Mouse (Mus musculus): ENCODE measurements around the gene Olr1.

Olr1 gene

DNA sequence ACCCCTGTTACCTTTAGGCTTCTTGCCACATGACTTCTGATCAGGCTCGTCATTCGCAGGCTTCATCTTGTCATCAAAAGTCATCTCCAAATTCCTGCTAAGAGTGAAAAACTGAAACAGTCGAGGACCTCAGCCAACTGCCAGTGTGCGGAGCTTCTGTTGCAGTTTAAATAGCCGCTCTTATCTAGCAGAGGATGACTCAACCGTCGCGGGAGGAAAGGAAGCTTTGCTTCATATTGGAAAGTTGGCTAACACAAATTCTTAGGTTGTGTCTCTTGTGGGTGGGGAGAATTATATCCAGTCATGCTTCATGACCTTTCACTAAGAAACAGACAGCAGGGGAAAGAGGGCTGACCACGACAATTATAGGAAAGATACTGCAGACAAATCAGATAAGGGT lies at the start of gene Olr1:
TSS of gene Olr1 (minus strand) at position 142 of the 400 bp plus-strand sequence.
- DNase-seq = no peak

DNA sequence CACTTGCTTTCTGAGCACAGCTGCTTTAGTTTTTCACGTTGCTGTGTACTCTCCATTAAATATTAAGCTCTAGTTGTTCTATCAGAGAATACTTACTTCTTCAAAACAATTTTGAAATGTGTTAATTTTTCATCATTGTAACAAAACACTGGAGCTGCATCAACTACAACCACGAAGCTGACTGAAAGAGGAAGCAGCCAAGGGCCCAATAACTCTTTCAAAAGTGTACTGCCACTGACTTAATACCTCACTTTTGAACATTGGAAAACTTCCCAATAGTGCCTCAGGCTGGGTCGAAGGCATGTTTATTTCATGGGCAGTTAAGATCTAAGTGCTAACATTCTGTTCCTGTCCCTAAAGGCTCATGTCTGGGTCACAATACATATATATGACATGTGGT lies 41.0 kb upstream of the Olr1 start:
- DNase-seq = no peak

DNA sequence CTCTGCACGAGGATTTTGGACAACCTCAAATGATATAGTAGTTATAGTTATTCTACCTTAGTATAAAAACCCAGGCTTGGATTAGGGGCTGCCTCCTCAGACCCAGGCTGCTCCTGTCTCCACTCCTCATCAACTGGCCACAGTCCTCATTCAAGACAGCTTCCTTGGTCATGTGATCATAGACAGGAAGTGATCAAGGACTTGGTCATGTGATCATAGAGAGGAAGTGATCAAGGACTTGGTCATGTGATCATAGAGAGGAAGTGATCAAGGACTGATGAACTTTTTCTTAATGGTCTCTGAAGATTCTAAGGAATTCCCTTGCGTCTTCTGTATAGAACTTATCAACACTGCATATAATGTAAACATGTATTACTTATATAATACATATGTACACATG lies 40.3 kb upstream of the Olr1 start:
- DNase-seq = no peak

DNA sequence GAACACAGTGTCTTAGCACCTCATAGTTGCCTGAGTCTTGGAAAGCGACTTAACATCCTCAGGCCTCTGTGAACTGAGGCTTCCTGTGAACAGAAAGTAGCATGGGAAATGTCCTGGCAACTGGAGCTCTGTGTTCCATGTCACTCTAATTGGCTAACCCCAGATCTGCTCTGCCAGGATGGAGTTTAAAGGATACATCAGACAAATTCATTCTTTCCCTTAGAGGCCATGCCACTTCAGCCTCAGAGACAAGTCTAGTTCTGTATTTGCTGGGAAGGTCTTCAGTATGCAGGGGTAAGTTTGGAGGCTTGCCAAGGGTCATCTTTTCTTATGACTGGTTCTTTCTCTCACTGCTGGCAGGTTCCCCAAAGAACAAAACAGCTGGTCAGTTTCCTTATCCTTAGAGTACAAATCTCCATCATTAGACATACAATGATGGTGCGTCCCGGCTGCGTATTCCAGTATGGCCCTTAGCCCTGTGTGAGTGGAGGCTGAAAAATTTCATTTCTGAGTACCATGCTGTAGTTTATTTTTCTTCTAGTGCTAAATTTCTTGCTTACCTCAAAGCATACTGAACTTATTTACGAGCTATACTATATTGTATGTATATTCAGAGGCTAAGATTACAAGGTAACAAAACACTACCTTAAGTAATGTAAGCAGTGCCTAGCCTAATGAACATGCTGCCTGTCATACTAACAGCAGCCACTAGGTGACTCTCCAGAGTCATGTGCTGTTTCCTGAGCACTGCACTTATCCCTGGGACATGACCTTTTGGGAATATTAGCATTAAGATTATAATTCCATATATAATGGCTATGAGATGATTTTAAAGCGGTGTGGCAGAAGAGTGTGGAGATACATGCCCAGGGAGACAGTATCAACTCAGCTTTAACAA lies 37.0 kb upstream of the Olr1 start:
- peak in 1 of 2 experiments; percentile 72 for DNase-seq

DNA sequence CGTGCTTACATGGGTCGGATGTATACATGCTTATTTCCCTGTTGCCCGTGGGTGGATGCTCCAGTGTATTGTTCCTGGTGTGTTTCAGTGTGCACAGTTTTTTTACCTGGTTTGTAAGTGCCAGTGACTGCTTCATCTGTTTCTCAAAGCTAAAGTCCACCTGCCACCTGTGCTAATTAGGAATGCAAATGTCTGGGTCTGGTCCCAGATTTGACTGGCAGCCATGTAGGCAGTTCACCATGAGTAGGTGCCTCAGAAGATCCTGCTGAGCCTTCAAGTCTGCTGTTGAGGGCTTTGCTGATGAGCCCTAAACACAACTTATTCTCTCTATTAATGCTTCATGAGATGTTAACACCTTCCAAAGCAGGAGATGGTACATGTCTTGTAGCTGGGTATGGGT lies 35.6 kb upstream of the Olr1 start:
- no peak for DNase-seq

DNA sequence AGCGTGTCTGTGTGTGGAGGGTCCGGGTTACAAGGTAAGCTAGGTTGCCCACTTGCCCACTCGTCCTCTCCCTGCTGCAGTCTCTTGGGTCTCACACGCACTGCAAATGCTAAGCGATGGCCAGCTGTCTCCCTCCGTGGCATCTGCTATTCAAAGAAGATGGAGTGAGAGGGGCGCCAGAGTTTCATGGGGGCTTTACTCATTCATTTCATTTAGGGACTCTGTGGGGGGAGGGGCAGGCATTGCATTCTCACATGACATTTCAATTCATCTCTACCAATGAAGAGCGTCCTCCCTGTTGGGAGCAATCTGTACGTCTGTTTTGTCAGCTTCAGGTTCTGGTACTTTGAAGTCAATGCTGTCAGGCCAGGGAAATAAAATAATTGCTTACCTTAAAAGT lies 35.0 kb upstream of the Olr1 start:
- no peak for DNase-seq

DNA sequence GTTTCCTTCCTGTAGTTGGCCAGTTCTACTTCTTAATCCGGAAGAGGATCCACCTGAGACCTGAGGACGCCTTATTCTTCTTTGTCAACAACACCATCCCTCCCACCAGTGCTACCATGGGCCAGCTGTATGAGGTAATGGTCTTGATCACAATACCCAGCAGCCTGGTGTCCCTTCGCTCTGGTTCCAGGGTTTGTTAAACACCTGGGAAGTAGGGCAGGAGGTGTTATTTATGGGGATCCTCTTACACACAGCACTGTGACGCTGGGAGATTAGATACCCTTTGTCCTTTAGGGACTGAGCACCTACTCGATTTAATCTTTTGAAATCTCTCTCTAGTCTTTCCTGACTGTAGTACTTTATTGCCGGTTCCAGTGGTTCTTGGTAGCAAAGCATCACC lies 31.6 kb upstream of the Olr1 start:
- no peak for DNase-seq

DNA sequence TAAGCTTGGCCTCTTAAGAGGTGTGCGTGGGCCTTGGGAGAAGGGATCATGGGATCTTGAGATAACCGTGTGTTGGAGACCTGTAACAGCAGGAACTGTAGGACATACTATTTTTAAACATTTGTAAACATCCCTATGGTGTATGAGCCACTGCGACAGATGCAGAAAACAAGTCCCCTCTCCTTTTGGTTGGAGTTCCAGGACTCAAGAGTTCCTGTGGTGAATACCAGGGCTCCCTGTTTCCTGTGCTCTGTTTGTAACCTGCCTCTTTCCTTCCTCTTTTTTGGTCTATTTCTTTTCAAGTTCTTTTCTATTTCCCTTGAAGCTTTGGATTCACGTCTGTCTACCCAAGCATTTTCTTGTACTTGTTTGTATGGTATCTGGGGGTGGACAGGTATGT lies 28.8 kb upstream of the Olr1 start:
- DNase-seq = no peak

DNA sequence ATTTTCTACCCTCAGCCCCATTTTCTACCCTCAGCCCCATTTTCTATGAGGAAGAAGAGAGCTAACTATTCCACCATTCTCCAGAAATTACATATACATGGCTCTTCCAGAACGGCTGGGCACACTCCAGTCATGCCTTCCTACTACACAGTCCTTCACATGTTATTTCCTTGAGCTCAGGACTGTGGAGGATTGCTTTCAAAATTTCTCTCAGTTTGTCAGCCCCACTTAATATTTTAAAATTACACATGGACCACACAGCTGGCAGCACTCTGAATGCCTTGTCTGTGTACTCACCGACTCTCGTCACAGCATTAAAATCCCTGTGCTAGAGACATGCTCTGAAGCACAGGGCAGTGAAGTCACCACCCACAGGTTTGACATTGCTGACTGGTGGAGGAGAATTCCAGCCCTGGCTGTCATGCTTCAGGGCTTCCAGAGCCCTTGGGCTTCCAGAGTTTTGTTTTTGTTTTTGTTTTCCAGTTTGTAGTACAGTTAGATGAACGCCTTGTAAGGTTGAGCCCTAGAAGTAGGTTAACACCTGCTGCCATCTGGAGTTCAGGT lies 27.7 kb upstream of the Olr1 start:
- DNase-seq = no peak

DNA sequence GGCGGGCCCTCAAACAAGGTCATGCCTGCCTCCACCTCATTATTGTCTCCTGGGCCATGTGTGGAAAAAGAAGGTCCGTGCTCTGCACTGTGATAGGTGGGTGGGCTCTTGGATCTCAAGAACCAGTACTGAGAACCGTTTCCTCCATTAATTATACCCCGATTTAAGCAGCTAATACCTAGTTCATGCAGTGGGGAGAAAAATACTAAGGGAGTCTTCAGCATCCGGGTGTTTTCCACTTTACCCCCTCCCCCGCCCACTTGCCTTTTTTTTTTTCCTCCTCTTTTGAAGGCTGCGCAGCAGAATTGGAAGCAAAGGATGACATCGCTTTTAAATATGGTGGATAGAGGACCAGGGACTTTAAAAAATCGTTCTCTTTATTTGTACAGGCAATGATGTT lies 27.1 kb upstream of the Olr1 start:
- DNase-seq = no peak

DNA sequence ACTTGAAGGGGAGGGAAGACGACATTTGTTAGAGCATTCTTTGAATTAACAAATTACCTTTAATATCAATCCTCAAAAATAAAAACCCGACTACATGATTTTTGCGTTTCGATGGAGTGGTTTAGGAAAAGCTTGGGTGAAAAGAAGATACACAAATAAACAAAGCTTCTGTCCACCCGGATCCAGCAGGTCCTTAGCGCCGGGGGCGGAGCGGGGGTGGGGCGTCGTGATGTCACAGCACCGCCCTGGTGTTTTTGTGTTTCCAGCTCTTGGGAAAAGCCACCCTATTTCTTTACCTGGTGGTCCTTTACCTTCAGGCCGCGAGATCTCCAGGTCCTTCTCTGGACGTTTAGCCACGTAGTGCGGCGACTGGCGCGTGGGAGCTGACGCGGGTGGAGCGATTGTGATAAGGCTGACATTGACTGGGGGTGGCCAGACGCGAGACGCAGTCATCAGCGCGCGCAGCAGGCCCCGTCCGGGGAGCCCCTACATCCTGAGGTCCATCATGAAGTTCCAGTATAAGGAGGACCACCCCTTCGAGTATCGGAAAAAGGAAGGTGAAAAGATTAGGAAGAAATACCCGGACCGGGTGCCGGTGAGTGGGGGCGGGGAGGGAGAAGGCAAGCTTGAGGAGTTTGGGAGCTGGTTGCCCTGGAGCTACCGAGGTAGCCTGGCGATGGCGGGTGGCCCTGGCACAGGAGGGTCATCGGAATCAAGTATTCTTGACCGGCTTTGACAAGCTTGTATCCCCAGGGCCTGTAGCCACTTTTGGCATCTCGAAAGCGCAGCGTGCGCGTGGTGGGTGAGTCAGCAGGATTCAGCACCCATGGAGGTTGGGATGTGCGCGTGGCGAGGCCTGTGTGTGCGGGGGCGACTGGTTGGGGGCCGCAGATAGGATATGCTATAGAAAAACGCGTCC lies 26.2 kb upstream of the Olr1 start, which contains the start of gene Gabarapl1:
TSS of gene Gabarapl1 (plus strand) at position 219 of the 919 bp plus-strand sequence.
- DNase-seq = peak; percentile 79 to 80

DNA sequence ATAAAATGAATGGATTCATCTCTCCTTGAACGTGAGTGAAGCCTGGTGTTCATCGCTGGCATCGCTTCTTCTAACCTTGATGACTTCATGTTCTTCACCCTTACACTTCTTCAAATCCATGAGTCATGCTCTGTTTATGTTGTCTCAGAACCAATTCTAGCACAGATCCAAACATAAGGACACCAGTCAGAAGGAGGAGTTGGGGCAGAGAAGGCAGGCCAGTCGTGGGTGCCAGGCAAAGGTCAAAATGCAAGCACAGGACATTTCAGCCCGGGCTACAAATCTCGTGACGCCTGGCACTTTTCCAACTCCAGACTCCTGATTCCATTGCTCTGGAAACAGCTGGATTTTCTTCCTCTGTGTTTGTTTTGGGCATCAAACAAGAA lies 25.6 kb upstream of the Olr1 start:
- DNase-seq = peak; percentile 69 to 75

DNA sequence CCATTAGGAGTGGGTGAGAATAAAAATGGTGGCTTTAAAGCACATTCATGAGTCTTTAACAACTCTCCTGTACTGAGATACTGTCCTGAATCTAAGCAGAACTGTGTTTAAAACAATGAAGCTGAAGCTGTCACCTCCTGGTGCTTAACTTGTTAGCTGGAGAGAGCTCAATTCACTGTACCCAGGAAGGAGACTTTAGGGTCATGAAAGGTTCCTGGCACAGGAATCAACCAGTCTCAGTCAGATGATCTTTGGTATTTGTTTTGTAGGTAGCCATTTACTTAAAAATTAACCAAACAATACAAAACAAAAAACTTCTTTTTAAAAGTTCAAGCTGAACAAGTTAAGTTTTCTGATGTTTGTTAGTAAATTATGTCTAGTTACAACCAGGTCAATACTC lies 23.3 kb upstream of the Olr1 start:
- DNase-seq = no peak

DNA sequence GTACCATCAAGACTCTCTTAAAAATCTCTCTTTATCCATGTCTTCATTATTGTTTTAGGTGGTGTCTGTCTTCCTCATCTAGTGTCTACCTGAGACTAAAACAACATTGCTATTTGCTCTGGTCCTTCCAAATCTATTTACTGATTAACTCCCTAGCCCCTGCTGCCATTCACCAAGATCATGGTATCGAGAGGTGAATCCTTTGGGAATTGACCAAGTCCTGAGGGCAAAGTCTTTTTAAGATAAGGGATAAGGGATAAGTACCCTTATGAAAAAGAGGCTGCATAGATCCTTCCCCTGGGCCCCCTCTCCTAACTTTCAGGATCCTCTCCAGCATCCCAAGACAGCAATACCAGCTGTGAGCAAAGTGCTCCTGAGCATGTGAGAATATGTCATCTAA lies 22.6 kb upstream of the Olr1 start:
- no peak for DNase-seq

DNA sequence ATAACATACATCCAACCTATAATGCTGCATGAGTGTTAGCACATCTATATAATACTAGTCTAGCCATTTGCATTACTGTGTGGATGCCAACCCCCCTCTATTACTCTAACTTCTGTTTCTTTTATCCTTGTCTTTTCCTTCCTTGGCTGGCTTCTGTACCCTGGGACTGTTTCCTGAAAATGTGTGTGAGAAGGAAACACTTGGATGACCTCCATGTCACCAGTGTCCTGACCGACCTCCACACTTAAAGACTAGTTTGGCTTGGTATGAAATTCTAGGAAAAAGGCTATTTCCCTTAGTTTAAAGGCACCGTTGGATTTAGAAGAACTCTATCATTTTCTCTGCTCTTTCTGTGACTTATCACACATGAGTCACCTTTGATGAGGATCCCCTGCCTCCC lies 20.5 kb upstream of the Olr1 start:
- DNase-seq = no peak

DNA sequence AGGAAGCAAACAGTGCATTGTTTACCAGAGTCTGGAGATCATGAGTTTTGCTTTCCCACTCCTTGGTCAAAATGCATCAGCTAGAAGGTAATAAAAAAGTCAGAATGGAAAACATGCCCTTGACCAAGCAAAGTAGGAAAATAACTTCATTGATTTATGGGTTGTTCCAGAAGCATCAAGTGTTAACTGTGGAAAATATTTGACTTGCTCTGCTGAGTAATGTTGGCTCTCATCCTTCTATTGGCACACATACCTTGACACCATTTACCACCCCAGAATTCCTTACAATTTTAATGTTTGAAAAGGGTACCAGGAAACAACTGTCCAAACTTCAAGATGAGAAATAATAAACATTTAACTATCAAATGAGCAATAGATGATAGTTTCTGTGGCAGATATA lies 19.1 kb upstream of the Olr1 start:
- DNase-seq = no peak

DNA sequence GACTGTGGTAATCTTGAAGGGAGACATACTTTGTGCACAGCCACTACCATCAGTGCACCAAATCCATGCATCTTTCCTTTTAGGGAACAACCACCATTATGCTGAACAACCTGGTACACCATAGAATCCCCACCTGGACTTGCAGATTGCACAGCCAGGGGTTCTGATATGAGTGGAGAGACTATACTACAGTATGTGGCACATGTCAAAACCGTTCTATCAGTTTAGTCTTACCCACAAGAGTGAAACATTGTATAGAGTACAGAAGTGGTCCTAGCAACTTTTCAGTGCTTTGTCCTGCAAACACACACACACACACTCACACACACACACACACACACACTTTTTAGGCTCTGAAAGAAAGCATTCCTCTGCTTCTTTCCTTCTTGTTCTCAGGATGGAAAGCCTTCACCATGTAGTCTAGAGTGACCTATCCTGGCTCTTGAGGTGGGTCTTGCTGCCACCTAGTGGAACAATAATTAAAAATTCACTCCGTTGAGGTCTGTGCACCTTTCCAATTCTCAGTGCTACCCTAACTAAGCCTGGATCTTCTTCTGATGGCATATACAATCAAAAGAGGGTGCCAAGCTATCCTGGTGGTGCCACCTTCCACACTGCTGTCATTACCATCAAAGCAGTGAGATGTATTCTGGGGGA lies 10.9 kb upstream of the Olr1 start:
- DNase-seq = peak in 1 of 2 experiments; percentile 39

DNA sequence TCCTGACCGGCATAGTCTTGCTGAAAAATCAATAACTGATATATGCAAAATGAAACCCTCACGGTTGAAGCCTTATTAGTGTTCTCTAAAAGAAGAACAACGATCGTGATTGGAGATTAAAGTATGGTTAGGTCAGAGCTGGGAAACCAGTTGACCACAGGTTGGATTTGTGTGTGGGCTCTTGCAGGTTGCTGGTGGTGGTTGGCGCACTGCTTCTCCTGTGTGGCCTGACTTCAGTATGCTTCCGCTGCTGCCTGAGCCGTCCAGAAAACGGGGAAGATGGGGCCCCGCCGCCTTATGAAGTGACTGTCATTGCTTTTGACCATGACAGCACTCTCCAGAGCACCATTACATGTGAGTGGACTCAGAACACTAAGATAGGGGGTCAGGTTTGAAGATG lies 9.4 kb upstream of the Olr1 start:
- DNase-seq = no peak

DNA sequence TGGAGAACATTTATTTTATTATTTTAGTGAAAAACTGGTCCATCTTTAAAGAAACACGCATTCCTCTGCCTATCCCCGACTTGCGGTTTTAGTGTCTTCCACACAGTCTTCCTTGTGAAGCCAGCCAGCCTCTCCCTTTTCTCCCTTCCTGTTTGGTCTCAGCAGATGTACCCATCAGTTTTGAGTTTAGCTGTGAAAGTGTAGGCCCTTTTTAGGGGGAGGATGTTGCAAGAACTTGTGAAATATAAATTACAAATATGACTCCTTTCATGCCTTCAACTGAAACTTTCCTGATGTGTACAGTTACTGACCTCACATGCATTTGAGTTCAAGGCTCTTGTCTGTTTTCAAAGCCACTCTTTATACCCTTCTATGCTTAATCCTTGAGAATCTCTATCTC lies 8.1 kb upstream of the Olr1 start:
- no peak for DNase-seq

DNA sequence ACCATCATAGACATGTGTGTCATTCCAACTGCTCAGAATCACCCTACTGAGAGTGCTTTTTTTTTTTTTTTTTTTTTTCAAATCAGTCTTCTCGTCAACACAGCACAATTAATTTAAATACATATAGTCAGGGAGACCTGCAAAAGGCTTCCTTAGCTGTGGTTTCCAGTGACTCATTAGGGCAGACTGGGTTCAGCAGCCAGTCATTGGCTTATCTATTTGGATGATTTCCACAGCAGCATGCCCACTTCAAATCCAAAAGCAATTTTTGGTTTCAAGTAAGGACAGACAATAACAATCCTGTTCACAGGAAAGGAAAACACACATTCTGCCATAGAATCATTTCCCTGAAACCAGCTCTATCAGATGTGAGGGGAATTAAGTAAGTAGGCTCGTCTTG lies 7.4 kb upstream of the Olr1 start:
- DNase-seq = no peak

DNA sequence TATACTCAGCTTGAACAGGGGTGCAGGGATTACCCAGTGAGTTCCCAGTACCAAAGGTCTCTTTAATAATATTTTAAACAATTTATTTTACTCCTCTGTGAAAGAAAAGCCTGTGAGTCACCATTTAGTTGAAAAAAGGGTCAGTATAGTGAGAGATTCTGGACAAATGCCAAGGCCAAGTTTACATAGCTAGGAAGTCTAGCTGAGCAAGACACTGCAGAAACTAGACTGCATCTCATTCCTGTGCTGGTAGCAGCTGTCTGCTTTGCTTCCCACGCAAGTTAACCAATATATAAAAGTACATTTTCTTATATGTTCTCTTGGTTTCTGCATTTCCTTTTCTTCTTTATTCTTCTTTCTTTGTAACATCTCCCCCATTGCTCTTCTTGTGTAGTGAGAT lies 6.4 kb upstream of the Olr1 start:
- no peak for DNase-seq

DNA sequence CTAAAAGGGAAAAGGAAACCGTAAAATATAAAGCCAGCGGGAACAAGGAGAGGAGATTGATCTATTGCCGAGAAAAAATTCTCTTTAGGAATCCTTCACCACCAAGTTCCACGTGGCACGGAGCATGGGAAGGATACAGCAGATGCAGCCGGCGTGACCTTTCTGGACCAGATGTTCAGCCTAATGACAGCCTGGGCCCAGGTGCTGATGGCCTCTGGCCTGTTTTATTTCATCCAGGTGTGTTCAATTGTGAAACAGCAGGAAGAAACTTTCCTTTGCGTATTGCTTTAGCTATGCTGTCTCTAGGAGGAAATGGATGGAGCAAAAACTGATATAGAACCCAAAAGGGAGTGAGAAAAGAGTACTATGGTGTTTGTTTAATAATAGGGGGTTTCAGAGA lies 5.9 kb upstream of the Olr1 start:
- no peak for DNase-seq

DNA sequence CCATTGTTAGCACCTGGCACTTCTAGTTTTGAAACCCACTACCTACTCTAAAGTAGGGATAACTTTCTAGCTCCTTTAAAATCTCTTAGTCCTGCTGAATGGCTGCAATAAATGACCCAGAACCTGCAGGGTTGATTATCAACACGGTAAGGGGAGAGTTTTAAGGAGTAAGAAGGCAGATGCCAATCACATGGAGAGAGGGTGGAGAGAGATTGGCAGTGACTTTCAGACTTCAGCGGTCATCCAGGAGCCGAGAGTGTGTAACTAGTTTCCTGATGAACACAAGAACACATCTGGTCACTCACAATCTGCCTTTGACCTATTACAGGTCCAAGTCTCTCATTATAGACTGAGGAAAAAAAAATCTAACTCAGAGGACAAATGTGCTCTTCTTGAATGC lies 5.4 kb upstream of the Olr1 start, which contains the start of gene Tmem52b:
TSS of gene Tmem52b (plus strand) at position 189 of the 400 bp plus-strand sequence.
- DNase-seq = no peak
